Mouse (Mus musculus) ES-E14 (cell line): ENCODE measurements at regions not wholly inside any gene's neighbourhood (a gene's known extent, or its start where the extent isn't known, plus 50 kb on each side); places are given as distances from the start of the nearest gene placed in this dataset.

Source experiments
- DNase-seq: peaks from one replicate; pipeline ENCODE4 v3.0.0-alpha.2; 2013; ENCODE audit warnings: low read depth, low spot score
- H3K27ac ChIP-seq: 2 replicates; pipeline ENCODE4 v1.5.1; 2012; ENCODE audit warnings: low read depth, mild to moderate bottlenecking, low read length, moderate library complexity, mixed read lengths; ENCODE audit not compliant: poor library complexity, insufficient read depth, severe bottlenecking
- H3K36me3 ChIP-seq: 2 replicates; pipeline ENCODE4 v1.6.1; 2012; ENCODE audit warnings: mild to moderate bottlenecking, low read length, moderate library complexity, mixed read lengths; ENCODE audit not compliant: control insufficient read depth, poor library complexity, insufficient read depth, severe bottlenecking
- H3K4me1 ChIP-seq, 2 experiments: fragments of 150-350 bp in 1 of 2; sonication (generic) in 1 of 2; 2 replicates each; pipeline ENCODE4 v1.6.1; 2012; ENCODE audit warnings: low read length in 2 of 2, mild to moderate bottlenecking in 1 of 2, mixed read lengths in 1 of 2; ENCODE audit not compliant: control insufficient read depth in 2 of 2, insufficient read depth in 2 of 2, poor library complexity in 1 of 2
- H3K4me3 ChIP-seq, 2 experiments: fragments of 150-350 bp in 1 of 2; sonication (generic) in 1 of 2; 2 replicates each; pipeline ENCODE4 v1.5.1; 2012; ENCODE audit warnings: low read length in 2 of 2, low read depth in 1 of 2, mild to moderate bottlenecking in 1 of 2, mixed read lengths in 1 of 2; ENCODE audit not compliant: insufficient read depth in 1 of 2, poor library complexity in 1 of 2, severe bottlenecking in 1 of 2
- H3K9ac ChIP-seq: 2 replicates; pipeline ENCODE4 v1.6.1; 2012; ENCODE audit warnings: low read depth, mild to moderate bottlenecking, low read length, mixed read lengths; ENCODE audit not compliant: poor library complexity, insufficient read depth, severe bottlenecking
- H3K9me3 ChIP-seq: fragments of 150-350 bp; sonication (generic); 2 replicates; pipeline ENCODE4 v1.6.1; 2012; ENCODE audit warnings: low read depth, mild to moderate bottlenecking, low read length; ENCODE audit not compliant: control insufficient read depth, insufficient read depth
- CHD2 ChIP-seq: IDR thresholded peaks from 2 replicates; pipeline ENCODE4 v1.6.1; 2014; ENCODE audit warnings: mild to moderate bottlenecking, low read depth, low read length, inconsistent platforms
- HCFC1 ChIP-seq: IDR thresholded peaks from 2 replicates; pipeline ENCODE4 v1.6.1; 2012; ENCODE audit warnings: low read length, inconsistent platforms, borderline replicate concordance; ENCODE audit not compliant: insufficient read depth
- MAFK ChIP-seq: IDR thresholded peaks from 2 replicates; pipeline ENCODE4 v1.6.1; 2014; ENCODE audit warnings: mild to moderate bottlenecking, low read depth, low read length, inconsistent platforms; ENCODE audit not compliant: insufficient read depth
- ZC3H11A ChIP-seq: IDR thresholded peaks from 2 replicates; pipeline ENCODE4 v1.6.1; 2012; ENCODE audit warnings: low read depth, mild to moderate bottlenecking, inconsistent platforms, low read length, borderline replicate concordance
- ZNF384 ChIP-seq: IDR thresholded peaks from 2 replicates; pipeline ENCODE4 v1.6.1; 2012; ENCODE audit warnings: low read depth, low read length, inconsistent platforms
- in situ Hi-C, 2 experiments: fragments of 600-800 bp; cut with MboI; formaldehyde crosslinking; loops; one replicate each; pipeline ENCODE4 v1.15.1; 2025; ENCODE audit warnings: low sequenced_read_pairs in 2 of 2, inconsistent platforms in 1 of 2; ENCODE audit not compliant: unreplicated experiment in 2 of 2

DNA sequence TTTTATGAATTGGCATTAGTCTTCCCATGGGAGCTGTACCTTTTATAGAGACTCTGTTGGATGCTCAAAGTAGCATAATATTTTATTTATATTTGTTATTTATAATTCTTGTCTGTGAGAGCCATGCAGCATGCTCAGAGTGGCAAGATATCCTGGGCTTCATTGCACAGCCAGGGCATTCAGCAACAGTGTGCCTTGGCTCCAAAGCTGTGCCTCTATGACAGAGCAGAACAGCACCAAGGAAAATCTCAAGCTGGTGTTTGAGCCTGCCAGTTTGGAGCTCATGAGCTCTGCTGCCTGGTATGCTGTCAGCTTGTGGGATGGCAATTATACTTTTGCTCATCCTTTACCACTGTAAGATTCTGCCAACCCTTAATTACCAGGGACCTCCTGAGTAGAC is 1230.1 kb upstream of the Ppp6c start:
- TF ChIP-seq HCFC1 = no peak
- TF ChIP-seq CHD2 = no peak
- TF ChIP-seq MAFK = no peak
- no peak for TF ChIP-seq ZC3H11A
- no peak for TF ChIP-seq ZNF384
- in situ Hi-C loops = no loop called here
- no peaks in the 10 kb centered on the region for H3K36me3 ChIP-seq
- no peaks in the 10 kb centered on the region for H3K9me3 ChIP-seq
- no peak overlapping the region for H3K9ac ChIP-seq
- no peak overlapping the region for H3K4me3 ChIP-seq
- no peak overlapping the region for H3K27ac ChIP-seq
- DNase-seq = no peak
- H3K4me1 ChIP-seq = no peaks in the 10 kb centered on the region

GRCm38 (mm10) chr2:40432821-40433490 is 1206.7 kb upstream of the Ppp6c start:
- Histone ChIP-seq H3K9ac (no peak overlapping the region), H3K36me3 (no peaks in the 10 kb centered on the region), H3K27ac (no peak overlapping the region), H3K9me3 (no peaks in the 10 kb centered on the region), H3K4me1 (no peaks in the 10 kb centered on the region), H3K4me3 (no peak overlapping the region)
- no peak for DNase-seq
- in situ Hi-C loops = no loop called here
- TF ChIP-seq CHD2 (no peak), ZC3H11A (no peak), MAFK (no peak), ZNF384 (no peak), HCFC1 (no peak)

GRCm38 (mm10) chr2:40431335-40431734 is 1205.1 kb upstream of the Ppp6c start:
- TF ChIP-seq ZNF384 (no peak), ZC3H11A (no peak), HCFC1 (no peak), CHD2 (no peak), MAFK (no peak)
- no peaks in the 10 kb centered on the region for H3K9me3 ChIP-seq

GRCm38 (mm10) chr2:40402418-40402817 is 1176.2 kb upstream of the Ppp6c start:
- Histone ChIP-seq H3K9ac (no peak overlapping the region), H3K36me3 (no peaks in the 10 kb centered on the region), H3K4me3 (no peak overlapping the region), H3K9me3 (no peaks in the 10 kb centered on the region), H3K27ac (no peak overlapping the region), H3K4me1 (no peaks in the 10 kb centered on the region)
- no peak for DNase-seq
- TF ChIP-seq ZC3H11A = no peak
- no peak for TF ChIP-seq MAFK
- TF ChIP-seq ZNF384 = no peak
- no peak for TF ChIP-seq HCFC1
- TF ChIP-seq CHD2 = no peak
- in situ Hi-C loops = no loop called here

More at GRCm38 (mm10) chr2:40431335-40431734, 1205.1 kb upstream of the Ppp6c start:
- no peak for DNase-seq
- no peaks in the 10 kb centered on the region for H3K36me3 ChIP-seq
- in situ Hi-C loops = no loop called here
- H3K27ac ChIP-seq = no peak overlapping the region
- no peaks in the 10 kb centered on the region for H3K4me1 ChIP-seq
- H3K9ac ChIP-seq = no peak overlapping the region
- H3K4me3 ChIP-seq = no peak overlapping the region
